Mouse (Mus musculus) cortical plate, adult 2 months (tissue): ENCODE data around the gene Grifin.

Experiments used
- CTCF ChIP-seq: fragments of 200-500 bp; IDR thresholded peaks from 2 replicates; pipeline ENCODE4 v1.5.1; 2011; ENCODE audit warnings: mild to moderate bottlenecking, control low read depth, low read length; ENCODE audit not compliant: insufficient read depth; ENCODE audit errors: extremely low read depth
- POLR2A ChIP-seq: fragments of 200-500 bp; IDR thresholded peaks from 2 replicates; pipeline ENCODE4 v1.6.1; 2011; ENCODE audit warnings: mild to moderate bottlenecking, low read length, control low read depth; ENCODE audit not compliant: insufficient read depth; ENCODE audit errors: extremely low read depth

DNA sequence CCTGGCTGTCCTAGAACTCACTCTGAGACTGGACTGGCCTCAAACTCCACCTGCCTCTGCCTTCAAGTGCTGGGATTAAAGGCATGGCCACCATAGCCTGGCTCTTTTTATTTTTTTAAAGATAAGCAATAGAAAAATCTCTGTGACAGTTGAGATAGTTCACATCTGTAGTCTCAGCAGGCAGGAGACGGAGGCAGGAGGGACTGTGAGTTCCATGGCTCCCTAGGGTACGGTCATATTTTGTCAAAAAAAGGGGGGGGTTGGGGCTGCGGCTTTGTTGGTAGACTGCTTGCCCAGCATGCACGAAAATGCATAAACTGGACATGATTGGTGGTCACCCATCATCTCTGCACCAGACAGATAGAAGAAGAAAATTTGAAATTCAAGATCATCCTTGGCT, 6.3 kb upstream of the Grifin start:
- TF ChIP-seq CTCF: no peak
- no peak for TF ChIP-seq POLR2A
